Mouse (Mus musculus): Measurements from ENCODE around the gene Ugt1a6b.
"Not testable (repeated sequence)": the region's sequence is repeated elsewhere in the genome, so short reads cannot be mapped to it uniquely, and the experiment has no call there.

DNA sequence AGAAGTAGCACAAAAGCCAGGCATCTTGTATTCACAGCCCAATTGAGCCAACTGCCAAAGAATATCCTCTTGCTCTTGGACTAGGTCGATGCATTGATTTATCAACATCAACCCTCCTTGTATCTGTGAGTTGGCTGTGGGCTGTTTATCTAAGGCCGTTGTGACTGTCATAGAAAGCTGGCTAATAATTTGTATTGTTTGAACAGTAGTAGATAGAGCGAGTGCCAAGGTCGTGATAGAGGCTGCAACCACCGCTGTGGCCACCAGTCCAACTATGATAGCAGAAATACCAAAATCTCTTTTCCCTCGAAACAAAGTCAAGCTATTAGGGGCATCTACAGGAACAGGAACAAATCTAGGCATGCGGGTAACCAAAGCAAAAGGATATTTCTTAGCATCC, 69.1 kb downstream of the Ugt1a6b start:
- TF ChIP-seq CTCF (IDR thresholded peaks at IDR 0.05; ENCODE audit: low read depth); EP300 (optimal IDR thresholded peaks at IDR 0.05): not testable (repeated sequence)
